Mouse (Mus musculus) midbrain, embryonic 15.5 days (tissue): ENCODE data around the gene Ceacam20. TPM values are rescaled to one million over a fixed set of nuclear protein-coding genes. Genes with fewer than 3 reads are reported as not detected.

Experiments used
- ATAC-seq: fragments of 200-750 bp; cut with Nextera tagmentation; replicated peaks from 2 replicates; pipeline ENCODE4 v1.8.0; 2017; ENCODE audit warnings: moderate TSS enrichment
- H3K27ac ChIP-seq: fragments of 300-500 bp; sonication (generic); 2 replicates; pipeline ENCODE4 v1.5.1; 2015; ENCODE audit warnings: mild to moderate bottlenecking, inconsistent platforms
- H3K27me3 ChIP-seq: fragments of 300-500 bp; sonication (generic); replicated peaks from 2 replicates; pipeline ENCODE4 v1.6.1; 2015; ENCODE audit warnings: inconsistent platforms
- H3K36me3 ChIP-seq: fragments of 300-500 bp; sonication (generic); replicated peaks from 2 replicates; pipeline ENCODE4 v1.6.1; 2015; ENCODE audit warnings: inconsistent platforms
- H3K4me1 ChIP-seq: fragments of 300-500 bp; sonication (generic); 2 replicates; pipeline ENCODE4 v1.6.1; 2015; ENCODE audit warnings: inconsistent platforms
- H3K4me2 ChIP-seq: fragments of 300-500 bp; sonication (generic); 2 replicates; pipeline ENCODE4 v1.6.1; 2015; ENCODE audit warnings: inconsistent platforms, mild to moderate bottlenecking, moderate library complexity
- H3K4me3 ChIP-seq: fragments of 300-500 bp; sonication (generic); 2 replicates; pipeline ENCODE4 v1.5.1; 2015; ENCODE audit warnings: mild to moderate bottlenecking, inconsistent platforms
- H3K9ac ChIP-seq: fragments of 300-500 bp; sonication (generic); 2 replicates; pipeline ENCODE4 v1.6.1; 2015; ENCODE audit warnings: mild to moderate bottlenecking, inconsistent platforms
- H3K9me3 ChIP-seq: fragments of 300-500 bp; sonication (generic); 2 replicates; pipeline ENCODE4 v1.6.1; 2016; ENCODE audit warnings: inconsistent platforms
- WGBS: fragments of 180-500 bp; shearing (Covaris S2); methylation state at CpG from one replicate; pipeline ENCODE4 v1.1.7; 2015; ENCODE audit warnings: mixed read lengths; 5-methylcytosine and 5-hydroxymethylcytosine counted together
- polyA plus RNA-seq: library from polyadenylated mRNA; unstranded; fragments of >200 nt; fragmentation: Nextera tagmentation; extraction: Ambion mirVana; gene quantifications from 2 replicates; pipeline ENCODE4 v1.2.1, GENCODE M21; 2015

The Ceacam20 gene
- polyA plus RNA-seq, 1 experiment from 2014 or later: not detected

DNA sequence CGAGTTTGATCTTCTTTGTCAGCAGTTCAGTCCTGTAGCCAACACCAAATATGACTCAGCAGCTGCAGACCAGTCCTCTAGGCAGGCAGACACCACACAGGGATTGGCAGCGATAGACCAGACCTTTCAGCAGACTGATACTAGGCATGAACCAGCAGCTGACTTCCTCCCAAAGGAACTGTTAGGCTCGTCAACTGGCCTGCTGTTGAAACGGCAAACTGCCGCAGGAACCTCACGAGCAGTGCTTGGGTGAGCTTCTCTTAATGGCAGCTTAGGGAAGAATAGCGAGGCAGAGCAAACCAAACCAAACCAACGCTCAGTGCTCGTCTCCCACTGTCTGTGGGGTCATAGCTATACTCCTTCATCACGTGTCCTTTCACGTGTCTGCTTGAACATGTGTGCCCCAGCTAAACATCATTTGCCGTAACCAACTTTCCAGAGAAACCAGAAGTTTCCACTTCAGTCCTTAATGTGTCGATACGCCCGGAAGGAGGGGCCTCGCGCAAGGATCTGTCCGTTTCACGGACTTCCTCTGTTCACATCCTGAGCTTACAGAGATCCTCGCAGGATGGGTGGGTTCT is 30.0 kb upstream of the Ceacam20 start:
- Histone ChIP-seq H3K4me1 (peaks cover 10% of the 10 kb centered on the region; the same call in 1 of the 2 replicates), H3K27me3 (no peaks in the 10 kb centered on the region), H3K9me3 (no peaks in the 10 kb centered on the region), H3K9ac (no peak overlapping the region), H3K36me3 (no peaks in the 10 kb centered on the region), H3K4me2 (no peak overlapping the region), H3K27ac (no peak overlapping the region), H3K4me3 (no peak overlapping the region)
- ATAC-seq: no peak
- WGBS: 80% methylated on average over 20 of the region's 20 CpGs

DNA sequence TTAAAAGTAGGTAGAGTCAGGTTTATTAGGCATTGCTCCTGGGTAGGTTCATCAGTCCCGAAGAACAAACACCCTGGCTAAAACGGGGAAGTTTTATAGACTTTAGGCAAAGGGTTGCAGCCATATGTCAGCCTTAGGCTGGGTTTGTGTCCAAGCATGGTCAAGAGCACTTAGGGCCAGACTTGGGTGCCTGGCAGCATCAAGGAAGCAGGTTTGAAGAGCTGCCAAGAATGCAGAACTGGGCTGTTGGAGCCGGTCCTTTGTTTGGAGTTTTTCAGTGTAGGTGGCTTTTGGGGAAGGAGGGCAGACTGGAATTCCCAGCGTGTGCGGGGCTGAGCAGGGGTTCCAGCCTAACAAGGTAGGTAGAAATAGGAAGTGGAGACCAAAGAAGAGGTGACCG is 29.3 kb upstream of the Ceacam20 start:
- H3K36me3 ChIP-seq: no peaks in the 10 kb centered on the region
- H3K9me3 ChIP-seq: no peaks in the 10 kb centered on the region
- H3K9ac ChIP-seq: no peak overlapping the region
- H3K4me3 ChIP-seq: no peak overlapping the region
- peaks cover 10% of the 10 kb centered on the region; the same call in 1 of the 2 replicates for H3K4me1 ChIP-seq
- 79% methylated on average over 6 of the region's 6 CpGs for WGBS
- ATAC-seq: no peak
- no peak overlapping the region for H3K27ac ChIP-seq
- H3K4me2 ChIP-seq: no peak overlapping the region
- H3K27me3 ChIP-seq: no peaks in the 10 kb centered on the region

DNA sequence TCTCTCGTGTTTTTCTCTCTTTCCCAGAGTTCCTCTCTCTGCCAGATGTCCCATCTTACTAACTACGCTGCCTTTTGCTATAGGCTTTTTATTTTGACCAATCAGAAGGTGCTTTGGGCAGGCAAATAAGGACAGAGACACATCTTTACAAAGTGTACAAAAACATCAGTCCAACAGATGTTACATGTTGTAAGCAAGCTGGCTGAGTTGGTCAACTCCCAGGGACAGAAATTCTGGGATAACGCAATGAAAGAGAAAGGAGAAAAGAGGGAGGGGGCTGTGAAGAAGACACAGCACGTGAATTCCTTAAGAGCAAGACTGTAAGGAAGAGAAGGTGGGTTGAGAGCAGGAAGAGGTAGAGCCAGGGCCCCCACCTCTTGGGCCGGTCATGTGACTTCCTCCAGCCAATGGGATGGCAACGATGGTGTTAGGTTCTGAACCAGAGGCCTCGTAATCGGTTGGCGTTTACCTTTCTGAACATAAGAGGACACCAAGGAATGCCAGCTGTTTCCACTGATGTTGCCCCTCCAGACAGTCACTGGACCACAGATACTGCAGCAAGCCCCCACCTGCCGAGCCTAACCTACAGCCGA is 27.9 kb upstream of the Ceacam20 start:
- H3K4me2 ChIP-seq: no peak overlapping the region
- no peak overlapping the region for H3K9ac ChIP-seq
- no peak for ATAC-seq
- H3K4me1 ChIP-seq: peaks cover 6% of the 10 kb centered on the region; the same call in 1 of the 2 replicates
- H3K27me3 ChIP-seq: no peaks in the 10 kb centered on the region
- 85% methylated on average over 11 of the region's 11 CpGs for WGBS
- H3K4me3 ChIP-seq: no peak overlapping the region
- no peaks in the 10 kb centered on the region for H3K36me3 ChIP-seq
- no peaks in the 10 kb centered on the region for H3K9me3 ChIP-seq
- H3K27ac ChIP-seq: no peak overlapping the region

DNA sequence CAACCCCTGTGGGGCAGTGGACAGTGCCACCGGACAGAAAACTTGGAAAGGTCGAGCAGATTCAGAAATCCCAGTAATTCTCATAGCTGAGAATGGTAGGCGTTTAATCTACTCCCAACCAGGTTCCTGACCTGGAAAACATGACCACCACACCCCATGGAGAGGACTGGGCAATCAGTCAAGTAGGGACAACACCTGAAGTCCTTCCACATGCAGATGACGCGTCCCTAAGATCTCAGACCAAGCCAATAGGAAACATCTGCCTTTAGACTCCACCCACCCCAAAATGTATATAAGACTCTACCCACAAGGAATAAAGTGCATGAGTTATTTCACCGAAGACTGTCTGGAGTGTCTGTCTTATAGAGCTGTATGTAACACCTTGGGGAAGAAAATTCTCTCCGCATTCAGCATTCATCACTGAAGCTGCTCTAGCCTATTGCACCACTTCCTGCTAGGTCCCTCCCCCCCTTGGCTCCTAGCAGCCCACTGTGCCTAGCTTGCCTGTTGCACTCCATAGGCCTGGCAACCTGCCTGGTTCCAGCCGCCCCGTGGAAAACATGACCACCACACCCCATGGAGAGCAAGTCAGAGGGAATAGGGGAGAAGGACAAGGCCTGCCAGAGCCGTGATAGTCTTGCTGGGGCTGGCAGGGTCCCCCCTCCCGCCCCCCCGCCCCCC is 25.5 kb upstream of the Ceacam20 start:
- ATAC-seq: no peak
- Histone ChIP-seq H3K36me3 (no peaks in the 10 kb centered on the region), H3K9ac (no peak overlapping the region), H3K4me3 (no peak overlapping the region), H3K9me3 (no peaks in the 10 kb centered on the region), H3K27ac (no peak overlapping the region), H3K4me1 (no peaks in the 10 kb centered on the region), H3K27me3 (no peaks in the 10 kb centered on the region), H3K4me2 (no peak overlapping the region)
- WGBS: 49% methylated on average over 12 of the region's 12 CpGs

DNA sequence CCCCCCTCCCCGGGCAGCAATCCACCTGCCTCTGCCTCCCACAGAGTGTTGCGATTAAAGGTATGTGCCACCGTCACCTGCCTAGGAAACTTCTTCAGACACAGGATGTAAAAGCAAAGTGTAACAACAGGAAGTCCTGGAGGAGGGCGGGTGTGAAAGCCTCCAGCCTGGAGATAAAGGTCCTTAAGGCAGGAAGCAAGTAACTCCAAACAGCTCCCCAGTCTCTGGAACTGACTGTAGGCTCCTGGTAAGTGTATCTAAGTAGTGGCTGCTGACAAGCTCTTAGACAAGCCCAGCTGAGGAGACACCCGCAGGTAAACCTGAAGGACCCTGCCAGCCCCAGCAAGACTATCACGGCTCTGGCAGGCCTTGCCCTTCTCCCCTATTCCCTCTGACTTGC is 25.0 kb upstream of the Ceacam20 start:
- Histone ChIP-seq H3K9ac (no peak overlapping the region), H3K4me1 (no peaks in the 10 kb centered on the region), H3K9me3 (no peaks in the 10 kb centered on the region), H3K27ac (no peak overlapping the region), H3K4me3 (no peak overlapping the region), H3K4me2 (no peak overlapping the region), H3K36me3 (no peaks in the 10 kb centered on the region), H3K27me3 (no peaks in the 10 kb centered on the region)
- no peak for ATAC-seq
- 60% methylated on average over 5 of the region's 6 CpGs for WGBS

DNA sequence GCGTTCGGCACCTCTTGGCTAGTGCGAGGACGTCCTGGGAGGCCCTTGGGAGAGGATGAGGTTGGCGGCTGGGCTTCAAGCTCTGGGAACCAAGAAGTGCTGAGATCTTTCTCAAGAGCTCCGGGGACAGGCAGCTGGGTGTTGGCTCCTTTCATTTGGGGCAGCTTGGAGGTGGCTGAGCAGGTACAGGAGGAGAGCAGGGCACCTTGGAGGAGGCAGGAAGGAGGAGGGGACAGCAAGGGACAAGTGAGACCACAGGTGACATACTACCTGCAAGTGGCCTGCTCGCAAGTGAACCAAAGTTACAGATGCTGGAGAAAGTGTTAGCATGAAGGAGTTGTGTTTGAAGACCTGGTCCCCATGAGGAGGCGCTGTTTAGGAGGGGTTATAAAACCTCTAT is 20.5 kb upstream of the Ceacam20 start:
- H3K4me2 ChIP-seq: no peak overlapping the region
- H3K27me3 ChIP-seq: no peaks in the 10 kb centered on the region
- H3K36me3 ChIP-seq: no peaks in the 10 kb centered on the region
- 92% methylated on average over 8 of the region's 8 CpGs for WGBS
- H3K9ac ChIP-seq: no peak overlapping the region
- no peak overlapping the region for H3K4me3 ChIP-seq
- ATAC-seq: no peak
- H3K4me1 ChIP-seq: no peaks in the 10 kb centered on the region
- H3K9me3 ChIP-seq: no peaks in the 10 kb centered on the region
- no peak overlapping the region for H3K27ac ChIP-seq

DNA sequence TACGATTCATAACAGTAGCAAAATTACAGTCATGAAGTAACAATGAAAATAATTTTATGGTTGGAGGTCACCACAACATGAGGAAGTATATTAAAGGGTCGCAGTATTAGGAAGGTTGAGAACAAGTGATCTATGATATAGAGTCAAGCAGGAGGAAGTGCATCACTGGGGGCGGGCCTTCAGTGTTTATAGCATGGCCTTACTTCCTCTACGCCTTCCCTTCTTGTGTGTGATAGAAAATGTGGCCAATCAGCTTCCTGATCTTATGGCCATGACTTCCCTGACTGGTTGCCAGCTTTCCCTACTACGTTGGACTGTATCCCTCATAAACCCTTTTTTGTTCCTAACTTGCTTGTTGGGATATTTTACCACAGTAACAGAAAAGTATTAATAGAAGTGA is 20.0 kb upstream of the Ceacam20 start:
- Histone ChIP-seq H3K27ac (no peak overlapping the region), H3K4me2 (no peak overlapping the region), H3K4me1 (no peaks in the 10 kb centered on the region), H3K4me3 (no peak overlapping the region), H3K9ac (no peak overlapping the region), H3K27me3 (no peaks in the 10 kb centered on the region), H3K36me3 (no peaks in the 10 kb centered on the region), H3K9me3 (no peaks in the 10 kb centered on the region)
- no peak for ATAC-seq
- 91% methylated on average over 5 of the region's 5 CpGs for WGBS

DNA sequence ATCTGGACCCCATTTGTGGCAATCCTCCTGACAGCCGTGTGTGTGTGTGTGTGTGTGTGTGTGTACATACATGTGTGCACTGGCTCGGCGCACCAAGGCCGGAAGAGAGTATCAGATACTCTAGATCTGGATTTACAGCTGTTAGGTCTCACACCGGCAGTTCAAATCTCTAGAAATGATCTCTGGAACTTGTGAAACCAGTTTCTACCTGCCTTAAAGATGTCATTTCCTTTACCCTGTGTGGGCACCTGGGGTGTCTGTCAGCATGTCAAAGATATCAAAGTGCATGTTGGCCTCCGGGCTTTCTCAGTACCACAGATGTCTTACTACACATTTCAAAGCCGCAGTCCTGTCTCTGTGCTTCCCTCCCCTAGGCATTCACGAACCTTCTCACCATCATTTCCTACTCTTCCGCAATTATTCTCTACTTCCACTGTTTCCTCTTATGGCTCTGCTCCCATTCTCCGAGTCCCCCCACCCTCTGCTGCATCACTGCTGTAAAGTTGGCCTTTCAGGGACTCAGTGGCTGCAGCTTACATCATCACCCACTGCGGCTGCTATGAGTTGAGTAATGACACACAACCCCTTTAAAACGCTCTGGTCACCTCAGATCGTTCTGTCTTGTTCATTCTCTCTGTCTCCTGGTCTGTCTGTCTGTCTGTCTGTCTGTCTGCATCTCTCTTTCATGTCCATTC is 19.2 kb upstream of the Ceacam20 start:
- no peak for ATAC-seq
- Histone ChIP-seq H3K36me3 (no peaks in the 10 kb centered on the region), H3K4me3 (no peak overlapping the region), H3K27me3 (no peaks in the 10 kb centered on the region), H3K9ac (no peak overlapping the region), H3K4me1 (no peaks in the 10 kb centered on the region), H3K4me2 (no peak overlapping the region), H3K9me3 (no peaks in the 10 kb centered on the region), H3K27ac (no peak overlapping the region)
- 92% methylated on average over 13 of the region's 13 CpGs for WGBS

DNA sequence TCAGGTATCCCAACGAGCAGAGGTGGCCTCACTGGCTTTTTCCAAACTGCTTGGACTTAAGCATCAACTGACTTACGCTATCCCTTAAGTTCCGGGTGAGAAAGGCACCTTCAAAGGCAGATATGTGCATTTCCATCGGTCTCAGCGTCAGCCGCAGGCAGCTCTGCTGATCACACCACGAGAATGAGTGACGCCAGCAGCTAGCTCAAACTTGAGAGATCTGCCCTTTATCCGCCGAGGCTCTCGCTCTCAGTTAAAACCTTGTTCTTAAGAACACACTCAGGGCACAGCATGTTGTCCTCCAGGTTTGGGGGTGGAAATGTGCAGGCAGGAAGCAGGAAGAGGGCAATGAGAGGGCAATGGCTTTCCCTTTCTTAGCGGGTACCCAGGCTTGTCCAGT is 16.3 kb upstream of the Ceacam20 start:
- no peak overlapping the region for H3K27ac ChIP-seq
- H3K27me3 ChIP-seq: no peaks in the 10 kb centered on the region
- no peak overlapping the region for H3K9ac ChIP-seq
- H3K4me2 ChIP-seq: no peak overlapping the region
- ATAC-seq: no peak
- no peaks in the 10 kb centered on the region for H3K36me3 ChIP-seq
- no peaks in the 10 kb centered on the region for H3K9me3 ChIP-seq
- H3K4me3 ChIP-seq: no peak overlapping the region
- no peaks in the 10 kb centered on the region for H3K4me1 ChIP-seq
- 81% methylated on average over 12 of the region's 12 CpGs for WGBS

DNA sequence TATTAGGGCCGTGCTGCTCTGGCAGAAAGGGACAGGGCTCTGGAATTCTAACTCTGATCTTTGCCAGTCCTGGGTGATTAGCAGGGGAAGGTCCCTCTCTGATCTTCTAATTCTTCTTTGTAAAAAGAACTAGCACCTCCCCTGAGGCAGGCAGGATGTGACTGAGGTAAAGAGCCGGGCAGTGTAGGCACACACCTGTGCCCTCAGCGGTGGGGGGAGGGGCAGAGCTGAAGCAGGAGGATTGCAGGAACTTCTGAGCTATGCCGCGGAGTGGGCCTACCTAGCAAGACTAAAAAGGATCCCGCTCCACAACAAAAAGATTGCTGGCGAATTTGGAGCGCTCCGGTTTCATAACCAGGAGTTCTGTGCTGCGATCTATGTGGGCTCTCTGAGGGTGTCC is 15.2 kb upstream of the Ceacam20 start:
- no peak overlapping the region for H3K4me3 ChIP-seq
- 61% methylated on average over 10 of the region's 10 CpGs for WGBS
- H3K4me1 ChIP-seq: no peaks in the 10 kb centered on the region
- H3K9ac ChIP-seq: no peak overlapping the region
- ATAC-seq: no peak
- no peaks in the 10 kb centered on the region for H3K27me3 ChIP-seq
- no peak overlapping the region for H3K4me2 ChIP-seq
- H3K27ac ChIP-seq: no peak overlapping the region
- no peaks in the 10 kb centered on the region for H3K36me3 ChIP-seq
- no peaks in the 10 kb centered on the region for H3K9me3 ChIP-seq

DNA sequence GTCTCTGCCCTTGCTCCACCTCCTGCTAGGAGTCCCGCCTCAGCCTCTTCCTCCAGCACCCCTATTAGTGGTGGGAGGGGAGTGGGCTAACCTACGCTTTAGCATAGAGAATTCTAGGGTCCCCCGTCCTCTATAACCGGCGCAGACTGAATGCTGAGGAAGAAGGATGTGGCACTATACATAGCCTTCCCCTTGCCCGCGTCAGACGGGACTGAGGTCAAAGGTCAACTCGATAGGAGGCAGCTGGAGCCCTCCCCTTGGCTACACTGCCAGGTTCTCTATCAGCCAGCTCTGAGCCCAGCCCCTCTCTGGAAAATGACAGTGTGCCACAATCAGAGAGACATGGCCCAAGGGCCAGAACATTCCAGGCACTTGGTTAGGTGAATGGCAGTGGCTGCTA is 14.6 kb upstream of the Ceacam20 start, which contains the start of gene Igsf23:
Igsf23 (minus strand) TSS at position 168 of the 400 bp plus-strand sequence.
- Histone ChIP-seq H3K27me3 (no peaks in the 10 kb centered on the region), H3K9me3 (no peaks in the 10 kb centered on the region), H3K36me3 (no peaks in the 10 kb centered on the region), H3K4me2 (no peak within 1 kb of the TSS), H3K4me1 (no peaks in the 10 kb centered on the region), H3K27ac (no peak within 1 kb of the TSS), H3K4me3 (no peak within 1 kb of the TSS), H3K9ac (no peak within 1 kb of the TSS)
- ATAC-seq: no peak; the same call in 1 of the 2 replicates
- WGBS: 68% methylated on average over 9 of the region's 9 CpGs

DNA sequence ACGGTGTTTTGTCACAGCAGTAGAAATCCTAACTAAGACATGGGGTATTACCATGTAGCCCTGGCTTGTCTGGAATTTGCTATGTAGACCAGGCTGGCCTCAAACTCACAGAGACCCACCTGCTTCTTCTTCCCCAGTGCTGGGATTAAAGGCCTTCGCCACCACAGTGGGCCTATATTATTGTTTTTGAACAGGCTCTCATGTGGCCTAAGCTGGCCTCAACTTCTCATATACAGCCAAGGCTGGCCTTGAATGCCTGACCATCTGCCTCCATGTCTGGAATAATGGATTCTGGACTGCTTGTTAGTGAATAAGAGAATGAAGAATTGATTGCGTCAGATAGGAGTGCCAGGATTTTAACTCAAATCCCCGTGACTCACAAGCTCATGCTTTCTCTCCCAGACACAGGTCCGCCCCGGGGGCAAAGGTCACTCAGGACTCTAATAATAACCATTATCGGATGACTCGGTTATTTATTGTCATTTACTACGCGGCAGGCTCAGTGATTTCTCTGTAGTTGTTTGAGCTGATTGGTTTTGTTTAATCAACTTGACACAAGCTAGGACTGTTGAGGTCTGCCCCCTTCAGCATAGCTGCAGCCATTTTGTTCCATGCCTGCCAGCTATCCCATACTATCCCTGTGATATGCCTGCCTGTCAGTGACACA is 12.8 kb upstream of the Ceacam20 start:
- no peaks in the 10 kb centered on the region for H3K36me3 ChIP-seq
- H3K9ac ChIP-seq: no peak overlapping the region
- ATAC-seq: no peak
- no peaks in the 10 kb centered on the region for H3K27me3 ChIP-seq
- no peak overlapping the region for H3K27ac ChIP-seq
- 41% methylated on average over 10 of the region's 10 CpGs for WGBS
- H3K9me3 ChIP-seq: no peaks in the 10 kb centered on the region
- H3K4me3 ChIP-seq: no peak overlapping the region
- no peak overlapping the region for H3K4me2 ChIP-seq
- no peaks in the 10 kb centered on the region for H3K4me1 ChIP-seq
